Mouse (Mus musculus) cortical plate, adult 2 months (tissue): ENCODE data around the gene Coq8a.

ENCODE experiments used
- CTCF ChIP-seq: fragments of 200-500 bp; IDR thresholded peaks from 2 replicates; pipeline ENCODE4 v1.5.1; 2011; ENCODE audit warnings: mild to moderate bottlenecking, control low read depth, low read length; ENCODE audit not compliant: insufficient read depth; ENCODE audit errors: extremely low read depth
- POLR2A ChIP-seq: fragments of 200-500 bp; IDR thresholded peaks from 2 replicates; pipeline ENCODE4 v1.6.1; 2011; ENCODE audit warnings: mild to moderate bottlenecking, low read length, control low read depth; ENCODE audit not compliant: insufficient read depth; ENCODE audit errors: extremely low read depth

- TF ChIP-seq CTCF (peak; percentile 70), POLR2A (no peak)
Observed at GRCm38 (mm10) chr1:180175167-180175566, 24.2 kb downstream of the Coq8a start.
